Mouse (Mus musculus): ENCODE results near the gene Zfp14. TPM values are rescaled to one million over a fixed set of nuclear protein-coding genes. Genes with fewer than 3 reads are reported as not detected.

Zfp14 gene
- polyA plus RNA-seq, 1 experiment from 2014 or later, result 5.0 TPM

DNA sequence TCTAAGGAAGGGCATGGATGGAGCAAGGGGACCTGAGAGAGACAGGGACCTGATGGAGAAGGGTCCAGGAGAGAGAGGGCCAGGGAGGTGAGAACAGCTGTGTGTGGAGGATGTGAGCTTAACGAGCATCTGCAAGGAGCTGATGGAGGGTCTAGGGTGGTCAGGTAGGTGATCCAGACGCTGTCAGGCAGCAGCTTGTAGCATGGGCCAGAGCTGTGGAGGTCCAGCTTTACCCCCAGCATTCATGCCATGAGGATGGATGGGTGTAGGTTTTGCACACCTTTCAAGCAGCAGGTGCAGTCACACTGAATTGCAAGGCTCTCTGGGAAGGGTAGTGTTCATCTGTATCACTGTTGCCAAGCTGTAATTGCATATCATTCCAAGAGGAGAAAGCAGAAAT, 31.6 kb downstream of the Zfp14 start:
- no peaks in the 10 kb centered on the region for H3K9me3 ChIP-seq
- peaks cover 98% of the 10 kb centered on the region for H3K36me3 ChIP-seq
- no peak overlapping the region for H3K27ac ChIP-seq
- no peaks in the 10 kb centered on the region for H3K4me1 ChIP-seq (replicated peaks)
- DNase-seq (ENCODE audit: low spot score), result no peak
- no peaks in the 10 kb centered on the region for H3K27me3 ChIP-seq (ENCODE audit: insufficient read depth, poor library complexity, severe bottlenecking)
- no peak overlapping the region for H3K4me3 ChIP-seq
- WGBS, result 95% methylated on average over 2 of the region's 2 CpGs

GRCm38 (mm10) chr7:30017226-30017625, 34.0 kb downstream of the Zfp14 start:
- DNase-seq (ENCODE audit: low spot score), result no peak
- H3K4me1 ChIP-seq (replicated peaks), result no peaks in the 10 kb centered on the region
- no peaks in the 10 kb centered on the region for H3K27me3 ChIP-seq (ENCODE audit: insufficient read depth, poor library complexity, severe bottlenecking)
- H3K27ac ChIP-seq, result no peak overlapping the region
- 92% methylated on average over 6 of the region's 6 CpGs for WGBS
- no peak overlapping the region for H3K4me3 ChIP-seq
- H3K9me3 ChIP-seq, result no peaks in the 10 kb centered on the region
- H3K36me3 ChIP-seq, result peaks cover 94% of the 10 kb centered on the region

DNA sequence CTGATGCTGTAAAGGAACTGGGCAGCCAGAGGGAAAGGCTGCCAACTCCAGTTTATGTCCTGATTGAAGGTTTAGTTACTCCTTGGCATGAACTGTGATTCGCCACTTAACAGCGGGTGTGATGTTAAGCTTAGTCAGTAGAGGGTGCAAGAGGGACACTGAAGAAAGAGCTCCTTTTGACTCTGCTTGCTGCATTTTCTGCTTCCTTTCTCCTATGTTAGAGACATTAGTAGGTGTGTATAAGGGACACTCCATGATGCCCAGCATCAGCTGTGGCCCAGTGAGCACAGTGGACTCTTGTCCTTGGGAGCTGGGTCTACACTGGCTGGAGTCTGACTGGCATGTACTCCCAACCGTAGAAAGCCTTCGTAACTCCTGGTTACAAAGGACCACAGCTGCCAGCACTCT, 38.2 kb downstream of the Zfp14 start:
- H3K36me3 ChIP-seq, result peaks cover 92% of the 10 kb centered on the region
- H3K9me3 ChIP-seq, result no peaks in the 10 kb centered on the region
- WGBS, result 86% methylated on average over 4 of the region's 4 CpGs
- H3K27me3 ChIP-seq (ENCODE audit: insufficient read depth, poor library complexity, severe bottlenecking), result no peaks in the 10 kb centered on the region
- H3K4me3 ChIP-seq, result no peak overlapping the region
- DNase-seq (ENCODE audit: low spot score), result no peak
- peaks cover 25% of the 10 kb centered on the region for H3K4me1 ChIP-seq (replicated peaks)
- no peak overlapping the region for H3K27ac ChIP-seq

- H3K27ac ChIP-seq, result peak overlapping the region; percentile 45; the same call in 1 of the 2 replicates
Measured at GRCm38 (mm10) chr7:30010551-30011195, 40.5 kb downstream of the Zfp14 start.

DNA sequence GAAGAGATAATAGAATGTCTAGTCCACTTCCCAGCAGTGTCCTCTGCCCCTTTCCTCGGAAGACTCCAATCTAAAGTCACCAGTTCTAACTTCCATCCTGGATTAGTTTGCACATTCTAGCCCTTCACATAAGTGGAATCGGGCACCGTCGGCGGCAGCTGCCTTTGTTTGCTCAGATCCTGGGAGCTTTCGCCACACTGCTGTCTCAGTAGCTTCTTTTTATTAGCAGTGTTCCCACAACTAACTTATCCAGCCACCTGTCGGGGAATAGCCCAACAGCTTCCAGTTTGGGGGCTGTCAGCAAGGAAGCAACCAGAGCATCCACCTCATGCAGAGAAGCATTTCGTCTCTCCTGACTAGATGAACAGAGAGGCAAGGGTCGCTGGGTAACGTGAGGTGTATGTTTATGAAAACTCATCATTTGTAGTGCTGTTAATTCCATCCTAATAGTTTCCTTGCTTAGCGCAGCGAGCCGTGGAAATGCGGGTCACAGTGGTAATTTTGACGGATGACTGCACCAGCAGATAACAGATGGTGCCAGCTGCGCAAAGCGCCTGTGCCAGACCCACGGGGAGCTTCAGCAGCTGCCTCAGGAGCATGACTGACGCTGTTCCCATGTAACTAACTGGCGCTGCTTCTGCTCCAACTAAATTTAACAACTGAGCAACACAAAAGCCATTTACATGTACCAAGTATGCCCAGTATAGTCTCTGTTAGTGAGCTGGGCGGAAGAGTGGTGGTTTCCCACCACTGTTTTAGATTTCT, 41.7 kb downstream of the Zfp14 start:
- no peaks in the 10 kb centered on the region for H3K27me3 ChIP-seq (ENCODE audit: insufficient read depth, poor library complexity, severe bottlenecking)
- 81% methylated on average over 21 of the region's 21 CpGs for WGBS
- H3K4me1 ChIP-seq (replicated peaks), result peaks cover 29% of the 10 kb centered on the region
- peak overlapping the region; percentile 24 for H3K27ac ChIP-seq
- no peak overlapping the region for H3K4me3 ChIP-seq
- peaks cover 91% of the 10 kb centered on the region for H3K36me3 ChIP-seq
- peak; percentile 36 for DNase-seq (ENCODE audit: low spot score)
- H3K9me3 ChIP-seq, result no peaks in the 10 kb centered on the region

More at GRCm38 (mm10) chr7:30010551-30011195, 40.5 kb downstream of the Zfp14 start:
- 81% methylated on average over 10 of the region's 10 CpGs for WGBS
- Histone ChIP-seq H3K4me3 (no peak overlapping the region), H3K9me3 (no peaks in the 10 kb centered on the region), H3K4me1 (replicated peaks) (peaks cover 29% of the 10 kb centered on the region), H3K36me3 (peaks cover 92% of the 10 kb centered on the region), H3K27me3 (ENCODE audit: insufficient read depth, poor library complexity, severe bottlenecking) (no peaks in the 10 kb centered on the region)
- DNase-seq (ENCODE audit: low spot score), result no peak

DNA sequence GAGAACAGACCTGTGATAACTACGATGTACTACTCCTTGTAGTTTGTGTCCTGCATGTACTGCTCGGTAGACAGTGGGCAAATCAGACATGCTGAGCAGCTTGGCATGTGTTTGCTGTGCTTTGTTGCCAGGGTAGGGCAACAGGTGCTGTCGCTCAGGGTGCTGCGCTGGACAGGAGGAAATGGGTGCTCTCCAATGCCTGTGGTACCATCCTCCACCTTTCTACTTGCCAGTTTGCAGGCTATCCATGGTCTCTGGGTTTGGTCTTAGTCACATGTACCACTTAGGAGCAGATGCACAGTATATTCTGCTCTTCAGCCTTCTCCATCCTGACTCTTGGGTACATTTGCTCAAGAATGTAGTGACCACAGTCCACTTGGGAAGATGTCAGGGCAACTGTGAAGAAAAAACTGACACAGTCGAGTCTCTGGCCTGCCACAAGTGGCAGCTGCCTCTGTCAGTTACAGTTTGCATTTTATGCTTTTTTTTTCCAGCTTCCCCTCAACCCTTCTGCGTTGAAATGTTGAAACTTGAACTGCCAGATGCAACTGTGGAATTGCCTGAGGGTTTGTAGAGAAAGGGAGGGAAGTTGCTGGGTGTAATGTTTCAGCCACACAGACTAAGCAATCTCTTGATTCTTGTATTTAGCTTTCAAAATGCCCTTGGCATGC, 43.0 kb downstream of the Zfp14 start:
- Histone ChIP-seq H3K4me3 (no peak overlapping the region), H3K27me3 (ENCODE audit: insufficient read depth, poor library complexity, severe bottlenecking) (no peaks in the 10 kb centered on the region), H3K27ac (peak overlapping the region; percentile 3; the same call in 1 of the 2 replicates), H3K4me1 (replicated peaks) (peaks cover 29% of the 10 kb centered on the region), H3K9me3 (no peaks in the 10 kb centered on the region), H3K36me3 (peaks cover 88% of the 10 kb centered on the region)
- WGBS, result 83% methylated on average over 6 of the region's 6 CpGs
- no peak for DNase-seq (ENCODE audit: low spot score)

GRCm38 (mm10) chr7:30007601-30008000, 43.6 kb downstream of the Zfp14 start:
- no peak for DNase-seq (ENCODE audit: low spot score)
- H3K9me3 ChIP-seq, result no peaks in the 10 kb centered on the region
- 95% methylated on average over 1 of the region's 1 CpGs for WGBS
- H3K4me3 ChIP-seq, result no peak overlapping the region
- H3K27ac ChIP-seq, result 0 out of 2 replicates have a peak overlapping the region, but pooled peaks have one; percentile 3
- no peaks in the 10 kb centered on the region for H3K27me3 ChIP-seq (ENCODE audit: insufficient read depth, poor library complexity, severe bottlenecking)
- peaks cover 87% of the 10 kb centered on the region for H3K36me3 ChIP-seq
- H3K4me1 ChIP-seq (replicated peaks), result peaks cover 29% of the 10 kb centered on the region

- no peak overlapping the region for H3K4me3 ChIP-seq
- no peaks in the 10 kb centered on the region for H3K4me1 ChIP-seq (replicated peaks)
- no peaks in the 10 kb centered on the region; the same call in 1 of the 2 replicates for H3K9me3 ChIP-seq
- 88% methylated on average over 5 of the region's 5 CpGs for WGBS
- no peak overlapping the region for H3K27ac ChIP-seq
- peaks cover 91% of the 10 kb centered on the region for H3K36me3 ChIP-seq
- no peaks in the 10 kb centered on the region for H3K27me3 ChIP-seq (ENCODE audit: insufficient read depth, poor library complexity, severe bottlenecking)
- DNase-seq (ENCODE audit: low spot score), result no peak
Measured at GRCm38 (mm10) chr7:30000601-30001000, 50.6 kb downstream of the Zfp14 start.

- Histone ChIP-seq H3K27ac (no peak overlapping the region), H3K9me3 (peaks cover 4% of the 10 kb centered on the region; the same call in 1 of the 2 replicates), H3K4me3 (no peak overlapping the region), H3K36me3 (peaks cover 98% of the 10 kb centered on the region), H3K4me1 (replicated peaks) (no peaks in the 10 kb centered on the region), H3K27me3 (ENCODE audit: insufficient read depth, poor library complexity, severe bottlenecking) (no peaks in the 10 kb centered on the region)
- 94% methylated on average over 8 of the region's 8 CpGs for WGBS
- no peak for DNase-seq (ENCODE audit: low spot score)
Measured at GRCm38 (mm10) chr7:29995134-29995533, 56.0 kb downstream of the Zfp14 start.

- Histone ChIP-seq H3K9me3 (peaks cover 4% of the 10 kb centered on the region; the same call in 1 of the 2 replicates), H3K27me3 (ENCODE audit: insufficient read depth, poor library complexity, severe bottlenecking) (no peaks in the 10 kb centered on the region), H3K27ac (no peak overlapping the region), H3K4me1 (replicated peaks) (no peaks in the 10 kb centered on the region), H3K36me3 (peaks cover 94% of the 10 kb centered on the region), H3K4me3 (no peak overlapping the region)
- WGBS, result 95% methylated on average over 9 of the region's 9 CpGs
- DNase-seq (ENCODE audit: low spot score), result no peak
Measured at GRCm38 (mm10) chr7:29993340-29993739, 57.8 kb downstream of the Zfp14 start.

GRCm38 (mm10) chr7:29992698-29993097, 58.5 kb downstream of the Zfp14 start:
- Histone ChIP-seq H3K4me3 (no peak overlapping the region), H3K36me3 (peaks cover 93% of the 10 kb centered on the region), H3K27me3 (ENCODE audit: insufficient read depth, poor library complexity, severe bottlenecking) (no peaks in the 10 kb centered on the region), H3K27ac (no peak overlapping the region), H3K9me3 (peaks cover 4% of the 10 kb centered on the region; the same call in 1 of the 2 replicates), H3K4me1 (replicated peaks) (no peaks in the 10 kb centered on the region)
- no peak for DNase-seq (ENCODE audit: low spot score)
- 95% methylated on average over 8 of the region's 8 CpGs for WGBS

- H3K27me3 ChIP-seq (ENCODE audit: insufficient read depth, poor library complexity, severe bottlenecking), result no peaks in the 10 kb centered on the region
- DNase-seq (ENCODE audit: low spot score), result no peak
- H3K4me1 ChIP-seq (replicated peaks), result peaks cover 11% of the 10 kb centered on the region
- no peak overlapping the region for H3K4me3 ChIP-seq
- no peak overlapping the region for H3K27ac ChIP-seq
- peaks cover 81% of the 10 kb centered on the region for H3K36me3 ChIP-seq
- WGBS, result 86% methylated on average over 11 of the region's 11 CpGs
- H3K9me3 ChIP-seq, result peaks cover 4% of the 10 kb centered on the region; the same call in 1 of the 2 replicates
Measured at GRCm38 (mm10) chr7:29989031-29989430, 62.1 kb downstream of the Zfp14 start.

- H3K27me3 ChIP-seq (ENCODE audit: insufficient read depth, poor library complexity, severe bottlenecking), result no peaks in the 10 kb centered on the region
- H3K4me3 ChIP-seq, result 0 out of 2 replicates have a peak overlapping the region, but pooled peaks have one; percentile 2
- no peaks in the 10 kb centered on the region for H3K9me3 ChIP-seq
- H3K4me1 ChIP-seq (replicated peaks), result peaks cover 19% of the 10 kb centered on the region
- 90% methylated on average over 5 of the region's 5 CpGs for WGBS
- DNase-seq (ENCODE audit: low spot score), result no peak
- no peak overlapping the region for H3K27ac ChIP-seq
- peaks cover 67% of the 10 kb centered on the region for H3K36me3 ChIP-seq
Measured at GRCm38 (mm10) chr7:29987551-29987950, 63.6 kb downstream of the Zfp14 start.

Measured in hindbrain, embryonic 10.5 days (tissue).